Mouse (Mus musculus) left cerebral cortex, postnatal 36 days (tissue): ENCODE measurements around the gene Zfp109. TPM values are rescaled to one million over a fixed set of nuclear protein-coding genes. Genes with fewer than 3 reads are reported as not detected.
A peak's percentile ranks its signal among the peaks of the same experiment; 100 is the strongest.

Experiments used
- DNase-seq, 2 experiments: peaks; one replicate each; pipeline ENCODE4 v3.0.0; 2021 to 2022; ENCODE audit warnings: low spot score in 2 of 2, mixed read lengths in 1 of 2
- intact Hi-C: fragments of 180-260 bp; cut with DNase I; formaldehyde crosslinking; loops from one replicate; pipeline ENCODE4 v1.15.1; 2025
- total RNA-seq, 2 experiments: library from RNA; stranded (reverse); gene quantifications; 2 replicates each; pipeline ENCODE4 v1.2.3; 2021

Gene Zfp109
- total RNA-seq, 2 experiments from 2014 or later, result 8.6 to 10.8 TPM

DNA sequence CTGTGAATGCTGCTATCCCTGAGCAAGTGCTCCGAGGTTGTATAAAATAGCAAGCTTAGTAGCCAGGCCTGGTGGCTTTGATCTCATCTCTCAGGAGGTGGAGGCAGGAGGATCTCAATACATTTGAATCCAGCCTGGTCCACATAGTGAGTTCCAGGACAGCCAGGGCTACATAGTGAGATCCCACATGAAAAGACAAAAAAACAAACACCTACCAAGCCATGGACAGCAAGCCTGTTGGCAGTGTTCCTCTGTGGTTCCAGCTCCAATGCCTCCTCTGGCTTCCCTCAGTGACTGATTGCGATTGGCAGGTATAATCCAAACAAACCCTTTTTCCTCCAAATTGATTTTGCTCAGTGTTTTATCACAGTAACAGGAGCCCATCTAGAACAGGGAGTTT, 27.1 kb downstream of the Zfp109 start:
- no peak for DNase-seq
- intact Hi-C loops, result no loop called here

- intact Hi-C loops, result loop anchor here (5.0 kb wide), 1 partner anchor 44 kb away; the partner anchor contains the start of gene Zfp108
These were observed 29.0 kb downstream of the Zfp109 start for GRCm38 (mm10) chr7:24208282-24208886.

DNA sequence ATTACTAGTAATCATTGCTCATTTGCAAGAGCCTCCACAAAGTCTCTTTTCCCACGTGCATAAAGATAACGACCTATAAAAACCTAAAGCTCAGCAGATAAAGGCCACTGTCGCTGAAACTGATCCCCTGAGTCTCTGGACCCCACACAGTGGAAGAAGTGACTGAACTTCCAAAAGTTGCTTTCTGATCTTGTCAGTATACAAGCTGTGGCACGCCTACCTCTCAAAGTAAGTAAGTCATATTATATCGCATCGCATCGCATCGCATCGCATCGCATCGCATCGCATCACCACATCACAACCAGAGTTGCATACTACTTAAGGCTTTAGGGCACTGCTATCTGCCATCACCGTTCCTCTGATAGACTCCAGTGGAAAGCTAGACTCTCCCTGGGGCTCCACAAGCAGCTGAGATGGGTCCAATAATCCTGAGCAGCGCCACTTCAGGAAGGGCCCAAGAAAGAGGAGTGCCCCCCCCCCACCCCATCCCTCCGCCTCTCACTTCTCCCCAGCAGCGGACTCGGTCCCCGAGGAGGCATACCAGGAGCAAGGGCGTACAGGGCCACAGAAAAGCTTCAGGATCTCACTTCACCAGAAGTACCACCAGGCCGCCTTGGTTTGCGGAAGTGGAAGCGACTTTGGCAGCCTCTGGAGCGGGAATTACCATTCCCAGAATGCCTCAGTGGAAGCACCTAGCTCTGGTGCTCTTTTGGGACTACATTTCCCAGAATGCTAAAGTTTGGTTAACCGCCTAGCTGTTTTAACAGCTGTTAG, 29.7 kb downstream of the Zfp109 start:
- intact Hi-C loops, result loop anchor here (2.0 to 5.0 kb wide), 2 partner anchors 45 to 73 kb away; partner anchors contain the start of genes Zfp108 and Zfp235
- DNase-seq, result peak; percentile 71 to 76

More at GRCm38 (mm10) chr7:24208282-24208886, 29.0 kb downstream of the Zfp109 start:
- DNase-seq, result no peak

- intact Hi-C loops, result no loop called here
These were observed 40.4 kb downstream of the Zfp109 start for GRCm38 (mm10) chr7:24196961-24197360.

GRCm38 (mm10) chr7:24193157-24193556, 44.2 kb downstream of the Zfp109 start:
- intact Hi-C loops, result no loop called here
- no peak for DNase-seq

More at GRCm38 (mm10) chr7:24196961-24197360, 40.4 kb downstream of the Zfp109 start:
- no peak for DNase-seq

GRCm38 (mm10) chr7:24191361-24191760, 46.0 kb downstream of the Zfp109 start:
- intact Hi-C loops, result no loop called here
- DNase-seq, result no peak

GRCm38 (mm10) chr7:24189571-24189944, 47.8 kb downstream of the Zfp109 start:
- intact Hi-C loops, result no loop called here
- no peak for DNase-seq

DNA sequence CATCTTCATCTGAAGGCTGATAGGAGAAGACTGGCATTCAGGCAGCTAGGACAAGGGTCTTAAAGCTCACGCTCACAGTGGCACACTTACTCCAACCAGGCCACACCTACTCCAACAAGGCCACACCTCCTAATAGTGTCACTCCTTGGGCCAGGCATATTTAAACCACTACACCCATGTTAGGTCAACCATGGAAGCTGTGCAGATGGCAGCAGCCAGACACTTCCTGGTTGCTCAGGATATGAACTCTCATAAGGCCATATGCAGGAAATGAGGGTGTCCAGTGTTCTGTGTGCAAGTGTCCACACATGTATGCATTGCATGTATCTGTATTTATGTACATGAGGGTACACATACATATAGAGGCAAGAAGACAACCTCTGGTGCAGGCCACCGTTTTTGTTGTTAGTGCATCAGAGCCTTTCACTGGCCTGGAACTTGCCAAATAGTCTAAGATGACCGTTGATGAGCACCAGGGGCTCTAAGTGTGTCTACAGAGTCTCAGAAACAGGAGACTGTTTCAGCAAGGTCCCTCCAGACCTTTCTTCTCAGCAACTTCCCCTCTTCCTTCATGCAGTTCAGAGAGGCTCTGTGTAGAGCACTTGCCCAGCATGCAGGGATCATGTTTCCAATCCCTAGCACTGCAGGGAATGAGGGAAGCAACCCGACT, 48.3 kb downstream of the Zfp109 start:
- intact Hi-C loops, result no loop called here
- no peak for DNase-seq

GRCm38 (mm10) chr7:24187611-24188010, 49.7 kb downstream of the Zfp109 start:
- DNase-seq, result no peak
- intact Hi-C loops, result no loop called here

Other genes starting within 250 kb of the Zfp109 start
- gene V1rd19, start 235.9 kb downstream of the Zfp109 start, total RNA-seq, result not detected
- gene Vmn1r183, start 184.3 kb downstream of the Zfp109 start, total RNA-seq, result not detected
- 10 to 100 TPM; 42.8 to 54.9 TPM for gene Zfp180, start 155.6 kb downstream of the Zfp109 start, total RNA-seq
- gene Zfp112, start 125.2 kb downstream of the Zfp109 start, total RNA-seq, result 10 to 100 TPM in 1 of 2 experiments, 1 to 10 TPM in 1; 8.9 to 13.0 TPM
- 10 to 100 TPM; 20.5 to 23.5 TPM for gene Zfp235, start 103.4 kb downstream of the Zfp109 start, total RNA-seq
- 1 to 10 TPM; 3.3 to 4.3 TPM for gene Zfp114, start 62.5 kb downstream of the Zfp109 start, total RNA-seq
- gene Zfp111, start 26.1 kb downstream of the Zfp109 start, total RNA-seq, result 10 to 100 TPM; 11.2 to 11.9 TPM
- 1 to 10 TPM; 7.8 to 9.1 TPM for gene Zfp108, start 17.2 kb upstream of the Zfp109 start, total RNA-seq
- 10 to 100 TPM; 11.8 to 12.6 TPM for gene Zfp93, start 32.9 kb upstream of the Zfp109 start, total RNA-seq
- 10 to 100 TPM; 21.9 to 23.9 TPM for gene Zfp61, start 63.7 kb upstream of the Zfp109 start, total RNA-seq
- 10 to 100 TPM; 13.2 to 16.2 TPM for gene Zfp94, start 79.1 kb upstream of the Zfp109 start, total RNA-seq
- not detected for gene Tescl, start 96.4 kb upstream of the Zfp109 start, total RNA-seq
- not detected for gene Lypd5, start 111.6 kb upstream of the Zfp109 start, total RNA-seq
- gene Kcnn4, start 132.7 kb upstream of the Zfp109 start, total RNA-seq, result under 1 TPM; 0.42 to 0.77 TPM
- 10 to 100 TPM; 39.6 to 51.1 TPM for gene Smg9, start 162.1 kb upstream of the Zfp109 start, total RNA-seq
- gene Irgc1, start 214.7 kb upstream of the Zfp109 start, total RNA-seq, result under 1 TPM; 0.42 to 0.72 TPM
- gene Plaur, start 224.9 kb upstream of the Zfp109 start, total RNA-seq, result 1 to 10 TPM in 1 of 2 experiments, under 1 TPM in 1; 0.91 to 1.7 TPM
- 100 to 1,000 TPM; 235 to 307 TPM for gene Cadm4, start 244.5 kb upstream of the Zfp109 start, total RNA-seq